Mouse (Mus musculus) MEL (cell line): ENCODE measurements at regions not wholly inside any gene's neighbourhood (a gene's known extent, or its start where the extent isn't known, plus 50 kb on each side); places are given as distances from the start of the nearest gene placed in this dataset.

Source experiments
- DNase-seq: peaks from one replicate; pipeline ENCODE4 v3.0.0; 2011; ENCODE audit warnings: low read depth, low spot score
- H3K27ac ChIP-seq: 2 replicates; pipeline ENCODE4 v1.5.1; 2012; ENCODE audit warnings: low read depth, mild to moderate bottlenecking, control low read depth, low read length, moderate library complexity; ENCODE audit not compliant: control insufficient read depth
- H3K27me3 ChIP-seq, 2 experiments: fragments of 150-350 bp in 1 of 2; sonication (generic) in 1 of 2; 2 replicates each; pipeline ENCODE4 v1.6.1; 2012; ENCODE audit warnings: low read length in 2 of 2, mild to moderate bottlenecking in 2 of 2, improper control_type of control experiment in 1 of 2, moderate library complexity in 1 of 2; ENCODE audit not compliant: insufficient read depth in 2 of 2, control insufficient read depth in 1 of 2
- H3K36me3 ChIP-seq, 2 experiments: 2 replicates each; pipeline ENCODE4 v1.6.1; 2012 to 2014; ENCODE audit warnings: low read length in 2 of 2, improper control_type of control experiment in 1 of 2, inconsistent platforms in 1 of 2, mild to moderate bottlenecking in 1 of 2; ENCODE audit not compliant: insufficient read depth in 2 of 2, control insufficient read depth in 1 of 2
- H3K4me1 ChIP-seq, 2 experiments: fragments of 150-350 bp in 1 of 2; sonication (generic) in 1 of 2; 2 replicates each; pipeline ENCODE4 v1.6.1; 2012; ENCODE audit warnings: low read length in 2 of 2, improper control_type of control experiment in 1 of 2, mild to moderate bottlenecking in 1 of 2; ENCODE audit not compliant: insufficient read depth in 2 of 2, control insufficient read depth in 1 of 2
- H3K4me3 ChIP-seq, 2 experiments: fragments of 150-350 bp in 1 of 2; sonication (generic) in 1 of 2; 2 replicates each; pipeline ENCODE4 v1.5.1; 2012; ENCODE audit warnings: low read depth in 2 of 2, low read length in 2 of 2, mild to moderate bottlenecking in 2 of 2, moderate library complexity in 2 of 2, control low read depth in 1 of 2, improper control_type of control experiment in 1 of 2; ENCODE audit not compliant: control insufficient read depth in 1 of 2, insufficient read depth in 1 of 2
- H3K79me2 ChIP-seq: 2 replicates; pipeline ENCODE4 v1.6.1; 2012; ENCODE audit warnings: mild to moderate bottlenecking, low read length, moderate library complexity; ENCODE audit not compliant: control insufficient read depth, poor library complexity, insufficient read depth
- H3K9ac ChIP-seq: 2 replicates; pipeline ENCODE4 v1.6.1; 2012; ENCODE audit warnings: low read depth, mild to moderate bottlenecking, control low read depth, low read length, moderate library complexity; ENCODE audit not compliant: control insufficient read depth, poor library complexity, severe bottlenecking
- H3K9me3 ChIP-seq: fragments of 150-350 bp; sonication (generic); replicated peaks from 2 replicates; pipeline ENCODE4 v1.6.1; 2012; ENCODE audit warnings: mild to moderate bottlenecking, low read length, improper control_type of control experiment, moderate library complexity; ENCODE audit not compliant: insufficient read depth
- BHLHE40 ChIP-seq: IDR thresholded peaks from 2 replicates; pipeline ENCODE4 v1.6.1; 2012; ENCODE audit warnings: low read depth, mild to moderate bottlenecking, inconsistent platforms, low read length, improper control_type of control experiment, borderline replicate concordance
- ELF1 ChIP-seq: IDR thresholded peaks from 2 replicates; pipeline ENCODE4 v1.6.1; 2014; ENCODE audit warnings: low read depth, mild to moderate bottlenecking, inconsistent platforms, low read length, improper control_type of control experiment, moderate library complexity
- EP300 ChIP-seq, 2 experiments: IDR thresholded peaks; 2 replicates each; pipeline ENCODE4 v1.6.1; 2011; ENCODE audit warnings: improper control_type of control experiment in 2 of 2, low read length in 2 of 2, low read depth in 1 of 2, mild to moderate bottlenecking in 1 of 2
- ETS1 ChIP-seq: IDR thresholded peaks from 2 replicates; pipeline ENCODE4 v1.6.1; 2012; ENCODE audit warnings: low read depth, mild to moderate bottlenecking, inconsistent platforms, low read length, improper control_type of control experiment, moderate library complexity
- GATA1 ChIP-seq: IDR thresholded peaks from 2 replicates; pipeline ENCODE4 v1.6.1; 2011; ENCODE audit warnings: low read depth, low read length, improper control_type of control experiment
- MAX ChIP-seq: IDR thresholded peaks from 2 replicates; pipeline ENCODE4 v1.6.1; 2011; ENCODE audit warnings: low read length, improper control_type of control experiment
- MAZ ChIP-seq: IDR thresholded peaks from 2 replicates; pipeline ENCODE4 v1.6.1; 2012; ENCODE audit warnings: low read depth, mild to moderate bottlenecking, inconsistent platforms, low read length, improper control_type of control experiment
- MXI1 ChIP-seq: IDR thresholded peaks from 2 replicates; pipeline ENCODE4 v1.6.1; 2011; ENCODE audit warnings: mild to moderate bottlenecking, low read depth, low read length, improper control_type of control experiment
- MYC ChIP-seq: IDR thresholded peaks from 2 replicates; pipeline ENCODE4 v1.6.1; 2011; ENCODE audit warnings: low read depth, mild to moderate bottlenecking, low read length, improper control_type of control experiment, moderate library complexity
- NELFE ChIP-seq: IDR thresholded peaks from 2 replicates; pipeline ENCODE4 v1.6.1; 2011; ENCODE audit warnings: low read depth, low read length, improper control_type of control experiment
- NRF1 ChIP-seq: IDR thresholded peaks from 2 replicates; pipeline ENCODE4 v1.6.1; 2014; ENCODE audit warnings: low read depth, mild to moderate bottlenecking, inconsistent platforms, low read length, improper control_type of control experiment, moderate library complexity; ENCODE audit not compliant: poor library complexity, insufficient read depth, severe bottlenecking
- POLR2AphosphoS2 ChIP-seq: IDR thresholded peaks from 2 replicates; pipeline ENCODE4 v1.6.1; 2011; ENCODE audit warnings: low read length, improper control_type of control experiment
- POLR2AphosphoS5 ChIP-seq: IDR thresholded peaks from 2 replicates; pipeline ENCODE4 v1.6.1; 2012; ENCODE audit warnings: low read depth, borderline replicate concordance, mild to moderate bottlenecking, inconsistent platforms, low read length, moderate library complexity, mixed read lengths
- RCOR1 ChIP-seq: IDR thresholded peaks from 2 replicates; pipeline ENCODE4 v1.6.1; 2012; ENCODE audit warnings: low read depth, mild to moderate bottlenecking, inconsistent platforms, low read length, improper control_type of control experiment
- SIN3A ChIP-seq: IDR thresholded peaks from 2 replicates; pipeline ENCODE4 v1.6.1; 2012; ENCODE audit warnings: low read length, improper control_type of control experiment, inconsistent platforms
- SMC3 ChIP-seq: IDR thresholded peaks from 2 replicates; pipeline ENCODE4 v1.6.1; 2011; ENCODE audit warnings: low read depth, low read length, improper control_type of control experiment
- TAL1 ChIP-seq: IDR thresholded peaks from 2 replicates; pipeline ENCODE4 v1.6.1; 2012; ENCODE audit warnings: mild to moderate bottlenecking, inconsistent platforms, low read length, moderate library complexity, mixed read lengths
- TCF12 ChIP-seq: IDR thresholded peaks from 2 replicates; pipeline ENCODE4 v1.6.1; 2014; ENCODE audit warnings: low read depth, mild to moderate bottlenecking, inconsistent platforms, low read length, improper control_type of control experiment, moderate library complexity
- UBTF ChIP-seq: IDR thresholded peaks from 2 replicates; pipeline ENCODE4 v1.6.1; 2012; ENCODE audit warnings: low read depth, mild to moderate bottlenecking, inconsistent platforms, low read length, improper control_type of control experiment, moderate library complexity, borderline replicate concordance; ENCODE audit not compliant: insufficient read depth
- USF2 ChIP-seq, 2 experiments: IDR thresholded peaks; 2 replicates each; pipeline ENCODE4 v1.6.1; 2011 to 2012; ENCODE audit warnings: improper control_type of control experiment in 2 of 2, low read length in 2 of 2, borderline replicate concordance in 1 of 2, inconsistent platforms in 1 of 2, low read depth in 1 of 2, mild to moderate bottlenecking in 1 of 2; ENCODE audit not compliant: insufficient read depth in 1 of 2
- ZNF384 ChIP-seq: IDR thresholded peaks from 2 replicates; pipeline ENCODE4 v1.6.1; 2012; ENCODE audit warnings: low read depth, mild to moderate bottlenecking, inconsistent platforms, low read length, improper control_type of control experiment

GRCm38 (mm10) chr17:50409271-50409670, 99.9 kb upstream of the Plcl2 start (continued):
- TF ChIP-seq ELF1 (no peak), POLR2AphosphoS2 (no peak), NELFE (no peak), MAZ (peak; percentile 33; the same call in 1 of the 2 replicates), NRF1 (no peak), SIN3A (no peak; the same call in 1 of the 2 replicates), RCOR1 (peak; percentile 89), SMC3 (no peak), POLR2AphosphoS5 (no peak), ZNF384 (no peak), BHLHE40 (no peak), UBTF (no peak), MXI1 (no peak; the same call in 1 of the 2 replicates)

DNA sequence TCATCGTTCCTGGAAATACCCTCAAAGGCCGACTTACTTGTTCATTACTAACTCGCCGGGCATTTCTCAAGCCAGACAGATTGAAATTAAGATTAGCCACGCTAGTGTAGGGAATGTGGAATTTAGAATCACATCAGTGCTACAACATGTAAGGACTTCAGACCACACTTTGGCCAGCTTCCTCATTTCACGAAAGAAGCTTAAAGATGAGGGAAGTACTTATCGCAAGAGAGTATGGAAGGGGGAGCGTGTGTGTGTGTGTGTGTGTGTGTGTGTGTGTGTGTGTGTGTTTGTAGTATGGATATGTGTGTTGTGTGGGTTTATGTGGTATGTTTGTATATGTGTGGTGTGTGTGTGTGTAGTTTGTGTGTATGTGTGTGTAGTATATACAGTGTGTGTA, 99.3 kb upstream of the Plcl2 start:
- no peak overlapping the region for H3K9ac ChIP-seq
- peaks cover 7 to 25% of the 10 kb centered on the region in 2 experiments for H3K4me1 ChIP-seq
- peak; percentile 90 for DNase-seq
- no peaks in the 10 kb centered on the region for H3K79me2 ChIP-seq
- peak overlapping the region in 1 of 2 experiments; percentile 17; a peak in 2 of 4 replicates for H3K4me3 ChIP-seq
- peak overlapping the region; percentile 37 for H3K27ac ChIP-seq
- H3K27me3 ChIP-seq: no peaks in the 10 kb centered on the region
- TF ChIP-seq RCOR1 (peak; percentile 75; the same call in 1 of the 2 replicates), TAL1 (no peak; the same call in 1 of the 2 replicates), UBTF (no peak), USF2 (IDR thresholded peaks at IDR 0.05; ENCODE audit: borderline replicate concordance in 1 of 2, insufficient read depth in 1 of 2, low read depth in 1 of 2, low read length in 2 of 2) (no peak), GATA1 (peak; percentile 44), ETS1 (peak; percentile 54), MYC (0 out of 2 replicates have a peak, but pooled peaks have one; percentile 0), MAX (0 out of 2 replicates have a peak, but pooled peaks have one; percentile 5), EP300 (IDR thresholded peaks at IDR 0.05; ENCODE audit: low read depth in 1 of 2, low read length in 2 of 2) (peak; percentile 62 to 67), TCF12 (peak; percentile 54)
- no peaks in the 10 kb centered on the region for H3K9me3 ChIP-seq
- H3K36me3 ChIP-seq: peaks cover 0 to 8% of the 10 kb centered on the region in 2 experiments; a peak in 2 of 4 replicates
